Mouse (Mus musculus) right cerebral cortex, postnatal 36 days (tissue): Measurements from ENCODE around the gene Adam11.
A peak's percentile ranks its signal among the peaks of the same experiment; 100 is the strongest.
"Not testable (repeated sequence)": the region's sequence is repeated elsewhere in the genome, so short reads cannot be mapped to it uniquely, and the experiment has no call there.

ENCODE experiments used
- DNase-seq, 2 experiments: peaks; one replicate each; pipeline ENCODE4 v3.0.0; 2022; ENCODE audit warnings: low spot score in 2 of 2, mixed read lengths in 1 of 2

Gene Adam11

DNA sequence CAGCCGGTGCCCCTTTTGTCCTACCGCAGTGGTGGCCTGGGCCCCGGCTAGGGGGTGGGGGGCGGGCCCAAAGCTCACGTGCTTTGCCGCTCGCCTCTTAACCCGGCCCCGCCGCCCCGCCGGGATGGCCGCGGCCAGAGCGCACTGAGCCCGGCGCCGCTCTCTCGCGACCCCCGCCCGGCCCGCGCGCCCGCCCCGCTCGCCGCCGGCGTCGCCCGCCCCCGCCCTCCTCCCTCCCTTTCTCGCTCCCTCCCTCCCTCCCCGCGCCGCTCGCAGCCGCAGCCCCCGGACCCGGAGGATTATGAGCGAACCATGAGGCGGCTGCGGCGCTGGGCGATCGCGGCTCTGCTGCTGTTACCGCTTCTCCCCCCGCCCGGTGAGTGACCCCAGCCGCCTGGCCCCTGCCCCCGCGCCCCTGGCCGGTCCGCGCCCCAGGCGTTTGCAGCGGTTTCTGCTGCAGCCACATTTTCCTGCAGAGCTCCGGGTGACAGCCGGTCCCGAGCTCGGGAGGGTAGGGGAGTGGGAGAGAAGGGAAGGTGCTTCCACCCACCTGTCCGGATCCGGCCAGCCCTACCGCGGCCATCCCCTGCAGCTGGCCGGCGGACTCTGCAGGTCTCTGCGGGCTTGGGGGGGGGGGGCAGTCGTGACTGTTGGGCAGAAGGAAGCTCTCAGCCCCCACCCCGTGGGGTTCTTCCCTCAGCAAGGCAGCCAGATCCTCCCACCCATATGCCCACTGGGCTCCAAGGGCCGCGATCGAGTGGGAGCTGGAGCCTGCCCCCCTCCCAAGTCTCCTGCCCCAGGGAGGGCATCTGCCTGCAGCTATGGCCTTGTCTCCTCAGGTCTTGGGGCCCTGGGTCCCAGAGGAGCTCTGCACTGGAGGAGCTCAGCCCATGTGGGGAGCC is at the start of gene Adam11:
Gene Adam11 (plus strand): TSS at position 131 of the 902 bp plus-strand sequence.
- no peak for DNase-seq

DNA sequence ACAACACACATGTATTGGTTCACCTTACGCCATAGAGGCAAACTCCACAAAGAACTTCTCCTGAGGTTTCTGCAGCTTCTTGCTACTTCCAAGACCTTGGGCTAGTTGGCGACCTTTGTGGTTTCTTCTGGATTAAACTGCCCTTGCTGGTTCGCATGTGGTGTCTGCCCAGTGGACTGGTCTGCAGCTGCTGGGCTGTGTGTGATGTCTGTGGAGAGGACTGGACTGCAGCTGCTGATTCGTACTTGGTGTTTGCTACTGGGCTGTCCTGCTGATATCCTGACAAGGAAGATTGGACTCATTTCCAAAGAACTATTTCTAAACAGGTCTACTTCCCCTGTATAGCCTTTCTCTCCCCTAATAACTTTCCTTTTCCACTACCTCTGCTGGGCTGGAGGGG is 48.8 kb upstream of the Adam11 start:
- DNase-seq: no peak

- DNase-seq: not testable (repeated sequence)
Observed at GRCm38 (mm10) chr11:102714578-102714977, 46.7 kb upstream of the Adam11 start.

GRCm38 (mm10) chr11:102716135-102716534 is 45.1 kb upstream of the Adam11 start:
- DNase-seq: no peak

DNA sequence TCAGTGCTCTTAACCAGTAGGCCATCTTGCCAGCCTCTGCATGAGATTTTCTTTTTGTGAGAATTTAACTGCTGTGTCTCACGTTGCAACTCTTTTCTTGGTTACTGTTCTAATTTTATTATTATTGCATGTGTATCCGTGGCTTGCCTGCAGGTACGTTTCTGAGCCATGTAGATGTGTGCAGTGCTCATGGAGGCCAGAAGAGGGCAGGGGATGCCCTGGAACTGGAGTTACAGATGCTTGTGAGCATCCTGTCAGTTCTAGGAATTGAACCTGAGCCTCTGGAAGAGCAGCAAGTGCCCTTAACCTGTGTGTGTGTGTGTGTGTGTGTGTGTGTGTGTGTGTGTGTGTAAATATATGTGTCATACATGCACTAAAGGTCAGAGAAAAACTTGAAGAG is 35.7 kb upstream of the Adam11 start:
- DNase-seq: no peak

DNA sequence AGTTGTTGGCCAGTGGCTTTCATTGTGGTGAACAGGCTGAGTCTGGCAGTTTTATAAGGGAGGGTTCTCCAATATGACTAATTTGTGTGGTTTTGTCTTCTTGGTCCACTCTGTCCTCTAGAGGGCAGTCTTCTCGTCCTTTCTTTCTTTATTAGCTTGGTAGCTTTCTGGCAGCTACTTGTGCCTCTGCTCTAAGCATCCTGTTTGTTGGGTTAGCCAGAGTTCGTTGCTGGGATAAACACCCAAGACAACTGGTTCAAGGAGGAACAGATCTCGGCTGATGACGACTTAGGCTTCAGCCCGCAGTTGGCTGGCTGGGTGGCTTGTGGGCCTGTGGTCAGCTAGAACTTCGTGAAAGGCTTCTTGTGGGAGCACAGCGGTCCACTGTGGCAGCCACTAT is 32.6 kb upstream of the Adam11 start:
- DNase-seq: no peak

DNA sequence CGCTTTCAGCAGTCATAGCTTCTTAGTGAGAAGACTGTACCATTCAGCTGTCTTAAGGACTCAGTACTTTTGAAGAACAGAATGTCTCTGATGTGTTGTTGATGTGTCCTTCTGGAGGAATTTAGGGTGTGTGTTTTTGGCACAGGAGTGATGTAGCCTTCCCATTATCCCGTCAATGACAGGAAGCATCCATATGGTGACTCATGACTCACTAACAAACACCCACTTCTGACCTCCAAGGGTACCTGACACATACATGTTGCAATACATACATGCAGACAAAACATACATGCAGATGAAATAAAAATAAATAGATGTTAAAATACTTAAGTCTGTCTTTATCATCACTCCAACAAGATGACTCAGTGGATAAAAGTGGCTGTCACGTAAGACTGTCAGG is 31.4 kb upstream of the Adam11 start:
- DNase-seq: no peak

- DNase-seq: no peak
Observed at GRCm38 (mm10) chr11:102731366-102731765, 29.9 kb upstream of the Adam11 start.

DNA sequence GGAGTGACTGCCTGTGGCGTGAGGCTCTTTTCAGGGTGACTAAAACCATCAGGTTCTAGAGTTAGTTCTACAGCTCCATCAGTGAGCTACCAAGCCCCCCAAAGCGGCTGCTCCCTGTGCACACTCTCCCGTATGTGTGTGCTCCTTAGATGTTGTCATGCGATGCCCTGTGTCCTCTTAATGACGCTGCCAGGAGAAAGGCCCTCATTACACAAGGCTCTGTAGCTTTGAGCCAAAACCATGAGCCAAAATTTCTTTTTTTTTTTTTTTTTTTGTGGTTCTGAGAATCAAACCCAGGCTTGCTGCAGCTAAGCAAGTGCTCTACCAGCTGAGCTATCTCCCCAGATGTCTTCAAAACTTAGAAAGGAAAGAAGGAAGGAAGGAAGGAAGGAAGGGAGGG is 28.1 kb upstream of the Adam11 start:
- no peak for DNase-seq

GRCm38 (mm10) chr11:102734961-102735360 is 26.3 kb upstream of the Adam11 start:
- no peak for DNase-seq

- DNase-seq: no peak
Observed at GRCm38 (mm10) chr11:102738046-102738445, 23.2 kb upstream of the Adam11 start.

- DNase-seq: peak; percentile 59 to 75
Observed at GRCm38 (mm10) chr11:102739278-102739966, 21.8 kb upstream of the Adam11 start.

DNA sequence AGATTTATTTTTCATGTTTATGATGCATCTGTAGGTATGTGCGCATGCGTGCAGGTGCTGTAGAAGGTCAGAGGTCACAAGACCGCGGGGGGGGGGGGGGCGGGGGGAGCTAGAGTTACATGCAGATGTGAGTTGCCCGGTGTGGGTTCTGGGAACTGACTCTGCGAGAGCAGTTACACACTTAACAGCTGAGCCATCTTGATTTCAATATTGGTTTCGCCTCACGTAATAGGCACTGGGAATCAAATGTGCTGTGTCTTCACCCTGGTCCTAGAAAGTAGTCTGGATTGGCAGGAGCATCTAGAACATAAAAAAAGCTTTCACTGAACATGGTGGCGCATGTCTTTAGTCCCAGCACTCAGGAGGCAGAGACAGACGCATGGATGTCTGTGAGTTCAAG is 20.6 kb upstream of the Adam11 start:
- no peak for DNase-seq

DNA sequence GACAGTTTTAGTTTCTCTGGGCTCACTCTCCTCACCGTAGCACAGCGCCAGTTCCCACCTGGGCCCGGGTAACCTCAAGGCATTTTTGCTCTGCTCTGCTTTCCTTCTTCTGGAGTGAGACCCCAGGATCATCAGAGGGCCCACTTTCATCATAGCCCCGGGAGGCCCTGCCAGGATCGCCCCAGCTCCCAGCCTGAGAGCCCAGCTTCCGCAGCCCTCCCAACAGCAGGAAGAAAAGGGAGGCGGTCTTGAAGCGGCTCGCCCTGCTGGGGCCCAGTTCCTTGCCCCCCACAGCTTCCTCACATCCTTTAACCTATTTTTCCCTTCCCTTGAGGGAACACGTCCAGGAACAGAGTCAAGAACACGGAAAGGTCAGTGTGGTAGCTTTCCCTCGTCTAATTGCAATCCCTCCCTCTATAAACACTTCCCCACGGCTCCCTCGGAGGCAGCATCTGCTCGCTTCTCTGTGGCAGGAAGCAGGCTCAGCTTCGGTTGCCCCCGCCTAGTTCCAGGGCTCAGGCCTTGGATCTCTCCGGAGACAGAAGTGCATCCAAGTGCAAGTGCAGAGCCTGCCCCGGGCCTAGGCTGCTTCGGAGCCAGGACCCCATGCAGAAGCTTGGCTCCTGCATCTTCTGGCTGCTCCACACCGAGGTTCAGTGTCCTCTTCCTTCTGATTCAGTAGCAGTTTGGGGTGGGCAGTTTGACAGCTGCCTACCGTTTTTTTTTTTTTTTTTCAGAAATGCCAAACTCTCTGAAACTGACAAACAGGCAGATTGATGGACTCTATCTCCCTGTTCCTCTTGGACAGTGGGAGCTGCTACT is 19.9 kb upstream of the Adam11 start:
- DNase-seq: no peak

DNA sequence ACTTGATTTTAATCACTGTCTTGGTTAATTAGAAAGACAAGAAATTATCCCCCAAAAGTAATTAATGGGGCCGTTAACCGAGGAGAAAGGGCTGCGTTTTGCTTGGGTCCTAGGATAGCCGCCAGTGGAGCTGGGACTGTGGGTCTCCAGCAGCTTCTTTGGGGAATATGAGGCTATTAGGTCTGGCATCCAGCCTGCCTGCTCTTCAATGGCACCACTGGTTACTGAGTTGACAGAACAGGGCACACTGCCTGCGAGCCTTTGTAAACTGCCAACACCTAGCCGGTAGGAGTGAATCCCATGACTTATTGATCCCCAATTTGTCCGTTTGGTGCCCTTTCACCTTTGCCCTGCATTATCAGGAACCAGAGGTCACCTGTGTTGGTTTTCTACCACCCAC is 19.2 kb upstream of the Adam11 start:
- DNase-seq: no peak

DNA sequence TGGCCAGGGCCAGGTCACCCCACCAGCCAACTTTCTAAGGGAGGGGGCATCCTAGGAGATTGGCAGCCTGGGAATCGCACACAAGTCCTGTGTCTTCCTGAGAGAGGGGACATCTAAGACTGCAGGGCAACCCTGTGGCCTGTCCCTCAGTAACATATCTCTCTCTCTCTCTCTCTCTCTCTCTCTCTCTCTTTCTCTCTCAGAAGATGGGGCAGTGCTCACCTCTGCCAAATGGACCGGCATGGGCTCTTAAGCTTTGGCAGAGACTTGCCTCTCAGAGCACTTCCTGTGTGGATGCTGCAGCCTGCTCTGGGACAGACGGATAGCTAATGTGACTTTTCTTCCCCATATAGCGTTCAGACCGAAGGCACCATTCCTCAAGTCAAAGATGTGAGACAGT is 18.4 kb upstream of the Adam11 start:
- DNase-seq: no peak

- no peak for DNase-seq
Observed at GRCm38 (mm10) chr11:102744746-102745145, 16.5 kb upstream of the Adam11 start.

DNA sequence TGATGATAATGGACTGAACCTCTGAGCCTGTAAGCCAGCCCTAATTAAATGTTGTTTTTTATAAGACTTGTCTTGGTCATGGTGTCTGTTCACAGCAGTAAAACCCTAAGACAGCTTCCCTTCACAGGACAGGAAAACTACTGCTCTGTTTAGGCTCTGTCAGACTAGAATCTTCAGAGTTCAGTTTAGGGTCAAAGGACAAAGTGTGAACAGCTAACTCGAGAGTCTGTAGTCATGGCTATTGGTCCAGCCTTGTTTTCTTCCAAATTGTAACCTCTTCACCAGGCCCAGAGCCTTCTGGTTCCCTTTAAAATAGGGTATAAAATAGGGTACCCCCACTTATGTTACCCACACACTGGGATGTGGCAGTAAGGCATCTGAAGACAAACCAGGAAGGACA is 13.4 kb upstream of the Adam11 start:
- no peak for DNase-seq

DNA sequence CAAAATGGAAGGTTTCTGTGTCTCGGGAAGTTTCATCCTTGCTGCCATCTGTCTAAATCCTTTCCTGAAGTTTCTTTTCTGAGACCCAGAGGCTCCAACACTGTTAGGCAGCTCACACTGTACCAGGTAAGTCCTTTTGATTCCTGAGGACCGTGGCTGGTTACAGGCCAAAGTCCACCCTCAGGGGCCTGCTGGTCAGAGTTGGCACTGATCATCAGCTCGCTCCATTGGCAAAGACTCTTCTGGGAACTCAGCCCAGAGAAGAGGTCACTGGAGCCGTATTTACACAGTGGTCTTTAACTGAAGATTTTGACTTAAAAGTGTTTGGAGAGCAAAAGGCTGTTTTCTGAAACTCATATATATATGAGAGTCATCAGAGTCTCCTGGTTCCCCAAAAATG is 12.9 kb upstream of the Adam11 start:
- DNase-seq: no peak

DNA sequence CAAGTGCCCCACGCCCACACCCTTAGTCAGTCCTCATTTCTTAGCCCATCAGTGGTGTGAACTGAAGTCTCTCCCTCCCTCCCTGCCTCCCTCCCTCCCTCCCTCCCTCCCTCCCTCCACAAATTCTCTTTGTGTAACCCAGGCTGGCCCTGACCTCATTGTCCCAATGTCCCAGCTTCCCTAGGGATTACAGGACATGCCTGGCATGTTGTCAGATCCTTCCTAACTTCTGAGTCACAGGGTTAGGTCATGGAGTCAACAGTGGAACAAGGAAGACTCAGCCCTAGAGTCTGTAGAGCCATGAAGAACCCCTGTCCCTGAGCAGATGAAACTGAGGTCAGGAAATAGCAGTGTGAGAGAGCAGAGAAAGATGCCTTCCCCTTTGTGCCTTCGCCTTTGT is 11.5 kb upstream of the Adam11 start:
- DNase-seq: no peak

GRCm38 (mm10) chr11:102752896-102753590 is 8.2 kb upstream of the Adam11 start:
- DNase-seq: no peak
